Mouse (Mus musculus) lung, postnatal 10 days (tissue): ENCODE measurements around the gene Zfp462.

Source experiments
- DNase-seq: peaks from one replicate; pipeline ENCODE4 v3.0.0; 2021

The Zfp462 gene

GRCm38 (mm10) chr4:55121952-55122351, 177.1 kb downstream of the Zfp462 start:
- no peak for DNase-seq

DNA sequence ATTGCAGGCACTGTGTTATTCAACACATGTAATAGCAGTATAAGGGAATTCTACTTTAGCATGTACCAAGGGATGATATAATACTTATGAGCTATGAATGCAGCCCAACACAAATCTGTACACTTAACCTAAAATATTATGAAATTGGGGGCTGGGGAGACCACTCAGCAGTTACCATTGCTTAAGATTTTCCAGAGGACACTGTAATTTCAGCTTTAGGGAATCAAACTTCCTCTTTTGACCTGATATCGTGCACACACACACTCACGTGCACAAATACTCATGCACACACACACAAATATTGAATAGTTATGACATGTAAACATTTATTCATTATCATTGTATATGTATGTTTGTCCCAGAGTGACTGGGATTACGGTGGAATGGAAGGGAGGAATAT, 179.3 kb downstream of the Zfp462 start:
- DNase-seq = no peak

DNA sequence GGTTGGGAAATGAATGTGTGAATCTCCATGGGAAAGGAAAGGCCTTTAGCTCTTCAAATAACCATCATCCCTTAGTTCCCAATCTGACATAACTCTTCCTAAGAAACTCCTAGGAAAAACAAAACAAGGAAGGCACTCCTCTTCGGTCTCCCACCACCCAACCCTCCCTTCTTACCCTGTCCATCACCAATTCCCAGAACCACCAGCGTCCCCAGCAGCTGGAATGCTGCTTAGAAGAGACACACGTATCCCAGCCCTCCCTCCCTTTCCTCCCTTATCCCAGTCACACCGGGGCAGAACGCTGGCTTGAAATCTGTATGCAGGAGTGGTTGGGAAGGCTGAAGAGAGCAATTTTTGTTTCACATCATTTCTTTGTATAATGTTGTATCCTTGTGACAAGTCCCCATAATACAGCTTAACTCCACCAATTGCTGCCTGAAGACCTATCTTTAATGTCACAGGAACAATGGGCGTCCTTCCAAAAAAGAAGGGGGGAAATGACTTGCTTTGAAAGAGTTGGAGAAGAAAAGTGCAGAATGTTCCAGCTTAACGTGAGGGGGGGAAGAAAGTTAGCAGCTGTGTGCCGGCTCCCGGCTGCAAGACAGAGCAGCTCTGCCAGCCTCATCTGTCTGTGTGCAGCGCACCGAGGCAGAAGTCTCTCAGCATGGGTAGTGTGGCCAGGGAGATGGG, 180.3 kb downstream of the Zfp462 start:
- DNase-seq = peak; percentile 64

- no peak for DNase-seq
These were observed 180.8 kb downstream of the Zfp462 start for GRCm38 (mm10) chr4:55125738-55126054.

DNA sequence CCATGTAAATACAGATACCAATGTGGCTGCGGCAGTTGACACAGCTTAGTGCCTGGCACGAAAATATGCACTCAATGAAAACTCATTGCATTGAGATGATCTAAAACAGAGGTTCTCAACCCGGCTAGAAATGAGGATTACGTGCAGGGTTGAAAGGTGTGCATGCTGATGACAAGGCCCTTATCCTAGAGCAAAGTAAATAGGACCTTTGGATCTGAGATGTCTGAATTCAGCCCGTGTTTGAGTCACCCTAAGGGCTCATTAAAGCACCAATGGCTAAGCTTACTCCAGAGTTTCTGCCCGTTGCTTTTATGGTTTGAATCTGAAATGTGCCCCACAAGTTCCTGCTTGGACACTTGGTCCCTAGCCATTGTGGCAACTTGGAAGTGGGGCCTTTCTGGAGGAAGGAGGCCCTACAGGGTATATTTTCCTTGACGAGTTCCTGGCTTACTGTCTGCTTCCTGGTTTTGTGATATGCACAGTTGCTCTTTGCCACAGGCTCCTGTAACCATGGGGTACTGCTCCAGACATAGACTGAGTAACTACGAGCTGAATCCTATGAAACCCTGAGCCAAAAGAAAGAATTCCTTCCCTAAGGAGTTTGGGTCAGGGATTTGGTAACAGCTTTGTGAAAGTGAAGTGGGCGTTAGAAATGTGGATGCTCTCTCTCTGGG, 182.5 kb downstream of the Zfp462 start:
- no peak for DNase-seq

GRCm38 (mm10) chr4:55128088-55128835, 183.4 kb downstream of the Zfp462 start:
- DNase-seq = no peak
